Mouse (Mus musculus): ENCODE measurements around the gene Fam172a. TPM values are rescaled to one million over a fixed set of nuclear protein-coding genes. Genes with fewer than 3 reads are reported as not detected.

The Fam172a gene
- polyA plus RNA-seq, 1 experiment from 2014 or later = 22.8 TPM

DNA sequence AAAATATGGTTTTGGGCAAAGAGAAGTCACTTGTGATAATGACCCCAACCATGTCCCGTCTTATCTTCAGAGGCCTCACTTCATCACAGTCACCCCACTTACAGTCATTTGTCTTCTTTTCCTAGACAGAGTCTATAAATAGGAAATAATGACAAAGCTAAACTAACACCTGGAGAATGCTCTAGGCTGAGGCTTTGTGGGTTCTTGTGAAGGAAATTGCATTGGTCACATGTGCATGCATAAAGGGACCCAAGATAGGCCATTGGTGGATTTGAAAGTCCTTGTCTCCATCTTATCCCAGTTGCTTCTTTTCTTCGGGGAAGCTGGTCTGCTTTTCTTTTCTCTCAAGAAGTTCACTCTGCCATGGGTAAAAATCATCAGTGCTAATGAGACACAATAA lies 400.5 kb downstream of the Fam172a start:
- ATAC-seq (replicated peaks; ENCODE audit: low FRiP score) (no peak), DNase-seq (ENCODE audit: low spot score) (no peak)
- Histone ChIP-seq H3K4me3 (ENCODE audit: low read depth, low read length) (no peak overlapping the region), H3K9ac (ENCODE audit: low read depth, low read length) (no peak overlapping the region), H3K4me1 (replicated peaks; ENCODE audit: control insufficient read depth, insufficient read depth, low read length) (no peaks in the 10 kb centered on the region), H3K27ac (ENCODE audit: low read depth, low read length) (no peak overlapping the region), H3K9me3 (ENCODE audit: control insufficient read depth, low read length) (no peaks in the 10 kb centered on the region), H3K27me3 (replicated peaks; ENCODE audit: control insufficient read depth, insufficient read depth, low read length) (no peaks in the 10 kb centered on the region), H3K36me3 (ENCODE audit: control insufficient read depth, insufficient read depth, low read length) (no peaks in the 10 kb centered on the region), H3K4me2 (no peak overlapping the region)
- WGBS = 53% methylated on average over 2 of the region's 2 CpGs

DNA sequence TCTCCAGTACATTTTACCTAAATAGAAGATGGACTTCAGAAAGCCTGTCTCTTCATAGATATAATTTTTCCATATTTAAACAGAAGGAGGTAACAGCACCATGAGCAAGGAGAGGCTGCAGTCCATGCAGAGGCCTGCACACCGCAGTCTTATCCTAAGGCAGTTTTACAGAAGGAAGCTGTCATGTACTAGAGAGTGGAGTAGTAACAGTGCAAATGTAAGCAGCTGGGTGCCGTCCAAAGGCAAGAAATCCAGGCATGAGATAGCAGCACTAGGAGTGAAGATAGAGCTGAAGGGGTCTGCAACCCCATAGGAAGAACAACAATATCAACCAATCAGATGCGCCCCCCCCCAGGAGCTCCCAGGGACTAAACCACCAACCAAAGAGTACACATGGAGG lies 403.0 kb downstream of the Fam172a start:
- WGBS = 66% methylated on average over 3 of the region's 3 CpGs

DNA sequence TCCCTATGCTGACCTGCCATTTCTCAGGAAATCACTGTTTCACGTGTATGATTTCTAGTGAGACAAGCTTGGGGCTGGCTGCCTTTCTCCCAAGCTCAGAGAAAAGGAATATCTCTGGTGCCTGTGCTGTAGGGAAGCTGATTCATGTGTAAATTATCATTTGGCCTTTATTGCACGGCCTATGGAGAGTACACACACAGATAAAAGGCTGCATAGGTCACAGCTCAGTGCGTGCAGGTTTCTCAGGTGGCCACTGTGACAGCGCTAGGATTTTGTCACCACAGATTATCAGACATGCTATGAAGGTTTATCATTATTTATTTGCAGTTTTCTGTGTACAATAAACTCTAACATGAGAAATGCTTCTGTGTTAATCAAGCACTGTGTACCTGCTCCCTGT lies 408.8 kb downstream of the Fam172a start:
- H3K36me3 ChIP-seq (ENCODE audit: control insufficient read depth, insufficient read depth, low read length) = no peaks in the 10 kb centered on the region
- no peaks in the 10 kb centered on the region for H3K27me3 ChIP-seq (replicated peaks; ENCODE audit: control insufficient read depth, insufficient read depth, low read length)
- 82% methylated on average over 4 of the region's 4 CpGs for WGBS
- no peaks in the 10 kb centered on the region for H3K4me1 ChIP-seq (replicated peaks; ENCODE audit: control insufficient read depth, insufficient read depth, low read length)
- no peak for ATAC-seq (replicated peaks; ENCODE audit: low FRiP score)
- H3K27ac ChIP-seq (ENCODE audit: low read depth, low read length) = no peak overlapping the region
- no peaks in the 10 kb centered on the region for H3K9me3 ChIP-seq (ENCODE audit: control insufficient read depth, low read length)
- no peak overlapping the region for H3K4me2 ChIP-seq
- DNase-seq (ENCODE audit: low spot score) = no peak
- no peak overlapping the region for H3K9ac ChIP-seq (ENCODE audit: low read depth, low read length)
- H3K4me3 ChIP-seq (ENCODE audit: low read depth, low read length) = no peak overlapping the region

More for the DNA sequence above, 403.0 kb downstream of the Fam172a start:
- no peak overlapping the region for H3K4me2 ChIP-seq
- no peaks in the 10 kb centered on the region for H3K4me1 ChIP-seq (replicated peaks; ENCODE audit: control insufficient read depth, insufficient read depth, low read length)
- ATAC-seq (replicated peaks; ENCODE audit: low FRiP score) (no peak), DNase-seq (ENCODE audit: low spot score) (no peak)
- H3K4me3 ChIP-seq (ENCODE audit: low read depth, low read length) = no peak overlapping the region
- H3K9ac ChIP-seq (ENCODE audit: low read depth, low read length) = no peak overlapping the region
- H3K9me3 ChIP-seq (ENCODE audit: control insufficient read depth, low read length) = no peaks in the 10 kb centered on the region
- H3K27ac ChIP-seq (ENCODE audit: low read depth, low read length) = no peak overlapping the region
- H3K27me3 ChIP-seq (replicated peaks; ENCODE audit: control insufficient read depth, insufficient read depth, low read length) = no peaks in the 10 kb centered on the region
- H3K36me3 ChIP-seq (ENCODE audit: control insufficient read depth, insufficient read depth, low read length) = no peaks in the 10 kb centered on the region

DNA sequence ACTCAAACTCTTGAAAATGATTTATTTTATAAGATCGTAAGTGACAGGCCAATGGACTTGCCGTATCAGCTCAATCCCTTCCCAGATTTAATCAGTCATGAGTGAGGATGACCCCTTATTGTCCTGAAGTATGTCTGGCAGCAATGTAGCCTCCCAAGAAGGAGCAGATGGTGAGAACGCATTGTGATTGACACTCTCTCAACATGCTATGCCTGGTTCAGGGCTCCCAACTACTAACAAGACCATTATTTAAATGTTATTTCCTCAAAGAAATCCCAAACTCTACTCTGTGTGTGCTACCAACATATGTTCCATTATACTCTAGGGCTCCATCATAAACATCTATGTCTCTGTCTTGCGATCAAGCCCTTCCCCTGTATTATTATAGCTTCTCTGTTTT lies 412.1 kb downstream of the Fam172a start:
- Histone ChIP-seq H3K9ac (ENCODE audit: low read depth, low read length) (no peak overlapping the region), H3K27me3 (replicated peaks; ENCODE audit: control insufficient read depth, insufficient read depth, low read length) (no peaks in the 10 kb centered on the region), H3K4me1 (replicated peaks; ENCODE audit: control insufficient read depth, insufficient read depth, low read length) (no peaks in the 10 kb centered on the region), H3K36me3 (ENCODE audit: control insufficient read depth, insufficient read depth, low read length) (no peaks in the 10 kb centered on the region), H3K4me3 (ENCODE audit: low read depth, low read length) (no peak overlapping the region), H3K27ac (ENCODE audit: low read depth, low read length) (no peak overlapping the region), H3K4me2 (no peak overlapping the region), H3K9me3 (ENCODE audit: control insufficient read depth, low read length) (no peaks in the 10 kb centered on the region)
- ATAC-seq (replicated peaks; ENCODE audit: low FRiP score) = no peak
- WGBS = 90% methylated on average over 4 of the region's 4 CpGs
- no peak for DNase-seq (ENCODE audit: low spot score)

DNA sequence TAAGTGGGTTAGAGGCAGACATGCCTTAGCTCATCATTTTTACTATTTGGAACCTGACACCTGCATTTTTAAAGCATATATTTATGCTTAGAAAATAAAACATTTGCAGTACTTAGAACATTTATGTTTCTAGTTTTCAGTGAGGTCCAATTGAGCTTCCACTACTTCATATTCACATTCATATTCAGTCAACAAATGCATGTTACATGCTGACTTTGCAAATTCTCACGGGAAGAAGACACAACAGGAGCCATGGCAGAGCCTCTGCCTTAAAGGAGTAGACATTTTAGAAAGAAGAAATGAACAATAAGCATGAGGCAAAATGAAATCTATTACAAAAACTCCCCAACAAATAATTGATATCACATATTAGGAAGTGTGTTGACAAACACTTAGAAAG lies 416.9 kb downstream of the Fam172a start:
- H3K4me3 ChIP-seq (ENCODE audit: low read depth, low read length) = no peak overlapping the region
- WGBS = 78% methylated on average over 1 of the region's 1 CpGs
- no peak overlapping the region for H3K9ac ChIP-seq (ENCODE audit: low read depth, low read length)
- no peaks in the 10 kb centered on the region for H3K27me3 ChIP-seq (replicated peaks; ENCODE audit: control insufficient read depth, insufficient read depth, low read length)
- ATAC-seq (replicated peaks; ENCODE audit: low FRiP score) (no peak), DNase-seq (ENCODE audit: low spot score) (no peak)
- no peaks in the 10 kb centered on the region for H3K4me1 ChIP-seq (replicated peaks; ENCODE audit: control insufficient read depth, insufficient read depth, low read length)
- no peak overlapping the region for H3K4me2 ChIP-seq
- no peaks in the 10 kb centered on the region for H3K36me3 ChIP-seq (ENCODE audit: control insufficient read depth, insufficient read depth, low read length)
- no peak overlapping the region for H3K27ac ChIP-seq (ENCODE audit: low read depth, low read length)
- no peaks in the 10 kb centered on the region for H3K9me3 ChIP-seq (ENCODE audit: control insufficient read depth, low read length)

DNA sequence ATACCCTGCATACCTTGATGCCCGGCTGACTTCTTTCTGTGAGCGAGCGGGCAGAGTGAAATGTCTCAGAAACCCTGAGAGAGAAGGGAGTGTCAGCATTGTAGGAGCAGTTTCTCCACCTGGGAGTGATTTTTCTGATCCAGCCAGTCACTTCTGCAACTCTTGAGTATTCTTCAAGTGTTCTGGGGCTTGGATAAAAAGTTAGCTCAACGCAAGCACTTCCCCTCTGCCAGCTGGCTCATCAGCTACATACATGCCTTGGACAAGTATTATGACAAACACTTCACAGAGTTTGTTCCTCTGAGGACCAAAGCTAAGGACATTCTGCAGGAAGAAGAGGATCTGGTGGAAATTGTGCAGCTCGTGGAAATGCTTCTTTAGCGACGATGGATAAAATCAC lies 420.2 kb downstream of the Fam172a start:
- WGBS = 96% methylated on average over 7 of the region's 7 CpGs
- Histone ChIP-seq H3K9me3 (ENCODE audit: control insufficient read depth, low read length) (no peaks in the 10 kb centered on the region), H3K27ac (ENCODE audit: low read depth, low read length) (no peak overlapping the region), H3K4me2 (no peak overlapping the region), H3K9ac (ENCODE audit: low read depth, low read length) (no peak overlapping the region), H3K4me3 (ENCODE audit: low read depth, low read length) (no peak overlapping the region), H3K4me1 (replicated peaks; ENCODE audit: control insufficient read depth, insufficient read depth, low read length) (no peaks in the 10 kb centered on the region), H3K36me3 (ENCODE audit: control insufficient read depth, insufficient read depth, low read length) (no peaks in the 10 kb centered on the region), H3K27me3 (replicated peaks; ENCODE audit: control insufficient read depth, insufficient read depth, low read length) (no peaks in the 10 kb centered on the region)
- DNase-seq (ENCODE audit: low spot score) (no peak), ATAC-seq (replicated peaks; ENCODE audit: low FRiP score) (no peak)

DNA sequence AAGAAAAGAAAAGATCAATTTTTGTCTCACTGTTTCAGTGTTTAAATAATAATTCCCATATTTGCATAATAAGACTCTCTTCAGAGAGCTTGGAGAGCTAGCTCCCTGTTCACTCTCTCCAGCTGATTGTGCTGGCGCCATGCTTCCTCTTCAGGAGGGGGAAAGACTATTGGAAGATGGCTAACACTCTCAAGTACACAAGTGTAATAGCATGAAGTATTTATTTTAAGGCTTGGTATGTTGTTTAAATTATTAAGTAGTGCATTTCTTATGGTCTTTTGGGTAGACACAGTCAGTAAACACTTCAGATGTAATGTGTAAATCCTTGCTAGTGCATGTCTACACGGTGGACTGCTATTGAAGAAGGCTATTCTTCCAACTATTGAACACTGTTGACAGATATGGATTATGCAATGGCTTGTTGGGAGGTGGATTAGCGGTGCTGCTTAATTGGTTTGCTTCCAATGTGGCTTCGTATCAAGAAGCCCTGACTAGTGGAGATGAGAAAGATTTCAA lies 422.1 kb downstream of the Fam172a start:
- H3K9me3 ChIP-seq (ENCODE audit: control insufficient read depth, low read length) = no peaks in the 10 kb centered on the region
- H3K36me3 ChIP-seq (ENCODE audit: control insufficient read depth, insufficient read depth, low read length) = no peaks in the 10 kb centered on the region
- ATAC-seq (replicated peaks; ENCODE audit: low FRiP score) = no peak
- no peak overlapping the region for H3K4me2 ChIP-seq
- no peak overlapping the region for H3K9ac ChIP-seq (ENCODE audit: low read depth, low read length)
- H3K27ac ChIP-seq (ENCODE audit: low read depth, low read length) = no peak overlapping the region
- DNase-seq (ENCODE audit: low spot score) = no peak
- WGBS = 83% methylated on average over 4 of the region's 4 CpGs
- H3K4me1 ChIP-seq (replicated peaks; ENCODE audit: control insufficient read depth, insufficient read depth, low read length) = no peaks in the 10 kb centered on the region
- no peaks in the 10 kb centered on the region for H3K27me3 ChIP-seq (replicated peaks; ENCODE audit: control insufficient read depth, insufficient read depth, low read length)
- H3K4me3 ChIP-seq (ENCODE audit: low read depth, low read length) = no peak overlapping the region

DNA sequence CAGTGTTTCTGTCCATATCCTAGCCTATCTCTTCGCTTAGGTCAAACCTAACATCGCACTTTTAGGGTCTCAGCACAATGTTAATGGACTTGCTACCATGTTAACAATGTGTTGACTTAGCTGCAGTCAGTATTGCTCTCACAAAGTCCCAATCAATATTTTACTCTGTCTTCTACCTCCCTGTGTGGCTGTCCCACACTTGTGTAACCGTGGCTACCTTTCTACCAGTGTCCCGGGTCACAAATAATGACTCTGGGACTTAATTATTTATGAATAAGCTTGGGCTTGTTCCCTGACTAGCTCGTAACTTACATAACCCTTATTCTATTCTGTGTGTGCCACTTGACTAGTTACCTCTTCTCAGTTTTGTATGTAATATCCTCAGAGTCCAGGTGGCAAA lies 455.6 kb downstream of the Fam172a start:
- H3K4me3 ChIP-seq (ENCODE audit: low read depth, low read length) = no peak overlapping the region
- H3K9ac ChIP-seq (ENCODE audit: low read depth, low read length) = no peak overlapping the region
- ATAC-seq (replicated peaks; ENCODE audit: low FRiP score) (no peak), DNase-seq (ENCODE audit: low spot score) (no peak)
- no peaks in the 10 kb centered on the region for H3K36me3 ChIP-seq (ENCODE audit: control insufficient read depth, insufficient read depth, low read length)
- no peak overlapping the region for H3K27ac ChIP-seq (ENCODE audit: low read depth, low read length)
- H3K9me3 ChIP-seq (ENCODE audit: control insufficient read depth, low read length) = no peaks in the 10 kb centered on the region
- peaks cover 3% of the 10 kb centered on the region; the same call in 1 of the 2 replicates for H3K27me3 ChIP-seq (replicated peaks; ENCODE audit: control insufficient read depth, insufficient read depth, low read length)
- WGBS = 79% methylated on average over 5 of the region's 5 CpGs
- H3K4me1 ChIP-seq (replicated peaks; ENCODE audit: control insufficient read depth, insufficient read depth, low read length) = no peaks in the 10 kb centered on the region
- no peak overlapping the region for H3K4me2 ChIP-seq

DNA sequence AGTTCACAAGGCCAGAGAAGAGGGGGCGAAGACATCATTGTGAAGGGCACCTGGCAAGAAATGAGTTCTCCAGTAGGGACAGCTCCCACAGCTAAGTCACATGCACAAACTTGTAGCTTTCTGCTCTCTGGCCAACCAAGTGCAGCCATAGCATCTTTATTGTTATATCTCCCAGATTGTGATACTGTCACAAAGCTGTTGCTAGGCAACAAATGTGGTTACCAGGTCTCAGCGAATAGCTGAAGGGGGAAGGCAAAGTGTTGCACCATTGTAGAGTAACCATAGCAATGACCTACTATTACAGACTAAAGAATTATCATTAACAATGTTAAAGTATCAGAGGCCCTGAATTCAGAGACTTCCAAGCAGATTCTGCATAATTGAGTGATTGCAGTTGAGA lies 460.3 kb downstream of the Fam172a start:
- H3K4me3 ChIP-seq (ENCODE audit: low read depth, low read length) = no peak overlapping the region
- peaks cover 42% of the 10 kb centered on the region for H3K27me3 ChIP-seq (replicated peaks; ENCODE audit: control insufficient read depth, insufficient read depth, low read length)
- WGBS = 49% methylated on average over 2 of the region's 2 CpGs

More for the DNA sequence above, 460.3 kb downstream of the Fam172a start:
- no peaks in the 10 kb centered on the region for H3K36me3 ChIP-seq (ENCODE audit: control insufficient read depth, insufficient read depth, low read length)
- H3K27ac ChIP-seq (ENCODE audit: low read depth, low read length) = no peak overlapping the region
- H3K9ac ChIP-seq (ENCODE audit: low read depth, low read length) = no peak overlapping the region
- ATAC-seq (replicated peaks; ENCODE audit: low FRiP score) = no peak
- no peak for DNase-seq (ENCODE audit: low spot score)
- H3K4me1 ChIP-seq (replicated peaks; ENCODE audit: control insufficient read depth, insufficient read depth, low read length) = no peaks in the 10 kb centered on the region
- no peak overlapping the region for H3K4me2 ChIP-seq
- no peaks in the 10 kb centered on the region for H3K9me3 ChIP-seq (ENCODE audit: control insufficient read depth, low read length)
